Mouse (Mus musculus) forelimb bud, embryonic 11.5 days (tissue): ENCODE data around the gene Zcchc24.

Experiments used
- DNase-seq: peaks from one replicate; pipeline ENCODE4 v3.0.0-alpha.2; 2012; ENCODE audit warnings: low read depth, low spot score

Zcchc24 gene

GRCm38 (mm10) chr14:25747996-25748756 is 20.7 kb downstream of the Zcchc24 start:
- DNase-seq = no peak

- no peak for DNase-seq
Observed at GRCm38 (mm10) chr14:25746971-25747945, 21.6 kb downstream of the Zcchc24 start.

- no peak for DNase-seq
Observed at GRCm38 (mm10) chr14:25746371-25746770, 22.5 kb downstream of the Zcchc24 start.

GRCm38 (mm10) chr14:25745365-25746184 is 23.3 kb downstream of the Zcchc24 start:
- no peak for DNase-seq

- DNase-seq = no peak
Observed at GRCm38 (mm10) chr14:25742943-25743342, 25.9 kb downstream of the Zcchc24 start.

GRCm38 (mm10) chr14:25741840-25742367 is 26.9 kb downstream of the Zcchc24 start:
- no peak for DNase-seq

GRCm38 (mm10) chr14:25741211-25741610 is 27.6 kb downstream of the Zcchc24 start:
- no peak for DNase-seq

- DNase-seq = no peak
Observed at GRCm38 (mm10) chr14:25739957-25740565, 28.8 kb downstream of the Zcchc24 start.

GRCm38 (mm10) chr14:25738591-25739001 is 30.2 kb downstream of the Zcchc24 start:
- peak; percentile 78 for DNase-seq

- DNase-seq = no peak
Observed at GRCm38 (mm10) chr14:25736589-25736988, 32.2 kb downstream of the Zcchc24 start.

GRCm38 (mm10) chr14:25736140-25736539 is 32.7 kb downstream of the Zcchc24 start:
- no peak for DNase-seq

GRCm38 (mm10) chr14:25734736-25735716 is 33.8 kb downstream of the Zcchc24 start:
- no peak for DNase-seq

GRCm38 (mm10) chr14:25727149-25727510 is 41.7 kb downstream of the Zcchc24 start:
- no peak for DNase-seq

- DNase-seq = peak; percentile 75
Observed at GRCm38 (mm10) chr14:25726226-25727148, 42.4 kb downstream of the Zcchc24 start.

- DNase-seq = no peak
Observed at GRCm38 (mm10) chr14:25725690-25726089, 43.1 kb downstream of the Zcchc24 start.

- DNase-seq = no peak
Observed at GRCm38 (mm10) chr14:25725032-25725497, 43.8 kb downstream of the Zcchc24 start.

- no peak for DNase-seq
Observed at GRCm38 (mm10) chr14:25720962-25721707, 47.7 kb downstream of the Zcchc24 start.

- DNase-seq = no peak
Observed at GRCm38 (mm10) chr14:25719371-25719770, 49.5 kb downstream of the Zcchc24 start.
